Mouse (Mus musculus) activated CD4-positive, CD25-positive, alpha-beta regulatory T cell, adult 4 months (primary cell): Measurements from ENCODE around the gene Smok3c. TPM values are rescaled to one million over a fixed set of nuclear protein-coding genes. Genes with fewer than 3 reads are reported as not detected.
"Not testable (repeated sequence)": the region's sequence is repeated elsewhere in the genome, so short reads cannot be mapped to it uniquely, and the experiment has no call there.

ENCODE experiments used
- ATAC-seq: one replicate; pipeline ENCODE4 v1.8.0; 2017
- polyA plus RNA-seq, 2 experiments: library from polyadenylated mRNA; unstranded; fragments of 100-300 nt; shearing (Covaris generic); gene quantifications; one replicate each; pipeline ENCODE4 v1.2.1; 2017

Gene Smok3c
- polyA plus RNA-seq, 2 experiments from 2014 or later, result not detected

GRCm38 (mm10) chr5:138107130-138107529, 54.1 kb downstream of the Smok3c start:
- ATAC-seq, result no peak

DNA sequence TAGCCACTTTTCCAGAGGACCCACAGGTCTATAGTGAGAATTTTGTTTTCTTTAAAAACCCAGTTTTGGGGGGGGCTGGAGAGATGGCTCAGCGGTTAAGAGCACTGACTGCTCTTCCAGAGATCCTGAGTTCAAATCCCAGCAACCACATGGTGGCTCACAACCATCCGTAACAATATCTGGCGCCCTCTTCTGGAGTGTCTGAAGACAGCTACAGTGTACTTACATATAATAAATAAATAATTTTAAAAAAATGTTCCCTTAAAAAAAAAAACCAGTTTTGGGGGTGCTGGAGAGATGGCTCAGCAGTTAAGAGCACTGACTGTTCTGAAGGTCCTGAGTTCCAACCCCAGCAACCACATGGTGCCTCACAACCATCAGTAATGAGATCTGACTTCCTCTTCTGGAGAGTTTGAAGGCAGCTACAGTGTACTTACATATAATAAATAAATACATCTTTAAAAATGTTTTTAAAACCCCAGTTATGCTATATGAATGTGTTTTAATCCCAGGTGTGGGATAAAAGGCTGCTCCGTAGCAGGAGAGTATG, 56.9 kb downstream of the Smok3c start:
- ATAC-seq, result not testable (repeated sequence)

Other genes with a start within 250 kb of the Smok3c start
- gene Pilra, start 216.9 kb upstream of the Smok3c start, polyA plus RNA-seq, result not detected
- 1 to 10 TPM in 1 of 2 experiments, not detected in 1; 1.6 TPM for gene Pilrb1, start 195.1 kb upstream of the Smok3c start, polyA plus RNA-seq
- not detected for gene Pilrb2, start 181.4 kb upstream of the Smok3c start, polyA plus RNA-seq
- gene Cyp3a13, start 131.6 kb upstream of the Smok3c start, polyA plus RNA-seq, result not detected
- not detected for gene Gjc3, start 90.1 kb upstream of the Smok3c start, polyA plus RNA-seq
- under 1 TPM in 1 of 2 experiments, not detected in 1; 0.28 TPM for gene Azgp1, start 71.7 kb upstream of the Smok3c start, polyA plus RNA-seq
- not detected for gene Smok3a, start 31.9 kb upstream of the Smok3c start, polyA plus RNA-seq
- not detected for gene Smok3b, start 31.8 kb upstream of the Smok3c start, polyA plus RNA-seq
- gene Zkscan1, start 31.9 kb downstream of the Smok3c start, polyA plus RNA-seq, result 10 to 100 TPM; 10.9 to 11.8 TPM
- 10 to 100 TPM; 17.9 TPM for gene Zscan21, start 63.7 kb downstream of the Smok3c start, polyA plus RNA-seq
- gene Zfp113, start 102.5 kb downstream of the Smok3c start, polyA plus RNA-seq, result 10 to 100 TPM; 13.4 to 13.5 TPM
- 100 to 1,000 TPM; 188 to 252 TPM for gene Cops6, start 107.9 kb downstream of the Smok3c start, polyA plus RNA-seq
- 1 to 10 TPM; 4.8 to 5.4 TPM for gene Ap4m1, start 118.8 kb downstream of the Smok3c start, polyA plus RNA-seq
- gene Mcm7, start 119.2 kb downstream of the Smok3c start, polyA plus RNA-seq, result 10 to 100 TPM; 57.5 to 61.8 TPM
- gene Taf6, start 134.3 kb downstream of the Smok3c start, polyA plus RNA-seq, result 10 to 100 TPM; 54.1 to 59.3 TPM
- gene Cnpy4, start 134.3 kb downstream of the Smok3c start, polyA plus RNA-seq, result 10 to 100 TPM; 38.4 to 55.4 TPM
- under 1 TPM; 0.42 to 0.51 TPM for gene Mblac1, start 141.1 kb downstream of the Smok3c start, polyA plus RNA-seq
- gene Nxpe5, start 172.7 kb downstream of the Smok3c start, polyA plus RNA-seq, result under 1 TPM; 0.16 to 0.18 TPM
- gene Lamtor4, start 202.3 kb downstream of the Smok3c start, polyA plus RNA-seq, result 100 to 1,000 TPM; 112 to 123 TPM
- gene BC037034, start 210.8 kb downstream of the Smok3c start, polyA plus RNA-seq, result 1 to 10 TPM; 3.9 to 4.7 TPM
- gene Gal3st4, start 219.6 kb downstream of the Smok3c start, polyA plus RNA-seq, result under 1 TPM; 0.43 to 0.49 TPM
- gene Gm43720, start 226.8 kb downstream of the Smok3c start, polyA plus RNA-seq, result not detected
- not detected for gene Gpc2, start 226.8 kb downstream of the Smok3c start, polyA plus RNA-seq
- gene Stag3, start 227.0 kb downstream of the Smok3c start, polyA plus RNA-seq, result under 1 TPM; 0.13 to 0.62 TPM